Mouse (Mus musculus) megakaryocyte, embryonic 14.5 days (primary cell): ENCODE results near the gene Tbc1d22a. TPM values are rescaled to one million over a fixed set of nuclear protein-coding genes. Genes with fewer than 3 reads are reported as not detected.
A peak's percentile ranks its signal among the peaks of the same experiment; 100 is the strongest.

Experiments
- H3K27me3 ChIP-seq: replicated peaks from 2 replicates; pipeline ENCODE3; 2012; ENCODE audit warnings: inconsistent platforms
- H3K36me3 ChIP-seq: replicated peaks from 2 replicates; pipeline ENCODE3; 2012; ENCODE audit warnings: low read length, inconsistent platforms, mixed read lengths
- H3K4me1 ChIP-seq: 2 replicates; pipeline ENCODE4 v1.6.1; 2012; ENCODE audit warnings: inconsistent platforms
- H3K4me3 ChIP-seq: replicated peaks from 2 replicates; pipeline ENCODE3; 2012; ENCODE audit warnings: moderate library complexity, mild to moderate bottlenecking, inconsistent platforms
- H3K9me3 ChIP-seq: 2 replicates; pipeline ENCODE4 v1.6.1; 2012; ENCODE audit warnings: inconsistent platforms
- FLI1 ChIP-seq: IDR thresholded peaks from 2 replicates; pipeline ENCODE4 v1.6.1; 2012; ENCODE audit warnings: low read length, inconsistent platforms, mixed read lengths
- GATA1 ChIP-seq: IDR thresholded peaks from 3 replicates; pipeline ENCODE4 v1.6.1; 2012; ENCODE audit warnings: mixed read lengths, low read length, inconsistent platforms, borderline replicate concordance
- polyA plus RNA-seq: library from polyadenylated mRNA; stranded (reverse); fragments of >175 nt; gene quantifications from 2 replicates; pipeline ENCODE4 v1.2.3, GENCODE M21; 2012; ENCODE audit warnings: low replicate concordance; ENCODE audit not compliant: insufficient read depth

The Tbc1d22a gene
- polyA plus RNA-seq, 1 experiment = 16.7 TPM

DNA sequence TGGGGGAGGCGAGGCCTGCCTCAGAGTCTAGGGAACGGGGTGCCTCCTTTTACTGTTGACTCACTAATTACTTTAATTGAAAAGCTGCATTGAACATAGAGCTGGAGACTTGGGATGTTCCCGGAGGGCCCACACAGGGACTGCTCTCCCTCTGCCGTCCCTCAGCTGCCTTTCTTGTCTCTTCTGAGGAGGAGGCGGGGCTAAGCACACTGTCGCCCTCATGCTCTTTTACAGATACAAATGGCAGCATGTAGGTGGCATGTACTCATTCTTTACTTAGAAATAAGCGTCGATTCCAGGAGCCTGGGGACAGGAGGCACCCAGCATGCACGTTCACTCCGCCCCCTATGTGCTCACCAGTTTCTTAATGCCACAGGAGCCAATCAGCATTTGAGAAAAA, 39.2 kb downstream of the Tbc1d22a start:
- H3K27me3 ChIP-seq = no peaks in the 10 kb centered on the region
- H3K4me1 ChIP-seq = peaks cover 66% of the 10 kb centered on the region
- peaks cover 35% of the 10 kb centered on the region for H3K36me3 ChIP-seq
- no peak overlapping the region for H3K4me3 ChIP-seq
- H3K9me3 ChIP-seq = no peaks in the 10 kb centered on the region
- no peak for TF ChIP-seq FLI1
- no peak for TF ChIP-seq GATA1

DNA sequence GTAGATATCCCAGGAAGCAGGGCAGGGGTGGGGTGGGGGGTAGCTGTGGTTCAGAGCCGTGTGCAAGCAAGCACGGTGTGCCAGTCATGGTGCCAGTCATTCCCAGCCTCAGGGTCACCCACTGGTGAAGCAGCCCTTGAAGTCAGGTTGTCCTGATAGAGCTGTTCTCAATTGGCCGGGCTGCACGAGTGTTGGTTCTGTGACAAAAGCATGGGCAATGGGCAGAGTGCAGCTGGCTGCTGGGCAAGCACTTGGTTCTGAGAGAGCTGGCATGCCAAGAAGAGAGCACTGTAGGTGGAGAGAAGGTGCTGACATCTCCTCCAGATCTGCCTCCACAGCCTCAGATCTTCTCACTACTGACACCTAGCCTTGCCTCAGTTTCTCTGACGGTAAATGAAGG, 41.9 kb downstream of the Tbc1d22a start:
- no peaks in the 10 kb centered on the region for H3K27me3 ChIP-seq
- no peak for TF ChIP-seq GATA1
- no peak for TF ChIP-seq FLI1
- peaks cover 82% of the 10 kb centered on the region for H3K4me1 ChIP-seq
- no peak overlapping the region for H3K4me3 ChIP-seq
- H3K36me3 ChIP-seq = peaks cover 50% of the 10 kb centered on the region
- no peaks in the 10 kb centered on the region for H3K9me3 ChIP-seq

DNA sequence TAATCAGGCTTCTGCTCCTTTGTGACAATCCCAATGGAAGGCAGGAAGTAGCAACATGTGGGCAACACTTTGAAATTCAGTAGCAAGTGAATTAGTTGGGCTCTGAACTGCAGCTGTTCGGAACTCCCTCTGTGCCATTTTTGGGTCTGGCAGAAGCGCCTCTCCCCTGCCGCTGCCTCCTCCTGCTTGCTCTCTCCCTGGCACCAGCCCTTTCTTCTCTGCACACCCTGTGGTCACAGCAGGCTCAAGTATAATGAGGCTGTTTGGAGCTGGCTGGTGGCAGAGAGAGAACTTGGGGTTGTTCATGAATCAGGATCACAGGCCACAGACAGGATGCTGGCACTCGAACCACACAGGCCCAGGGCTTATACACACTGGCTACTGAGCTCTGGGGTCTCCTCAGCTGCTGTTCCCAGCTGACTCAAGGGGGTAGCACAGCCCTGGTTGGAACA, 42.5 kb downstream of the Tbc1d22a start:
- H3K4me1 ChIP-seq = peaks cover 82% of the 10 kb centered on the region
- peaks cover 50% of the 10 kb centered on the region for H3K36me3 ChIP-seq
- TF ChIP-seq GATA1 = no peak
- TF ChIP-seq FLI1 = no peak
- H3K9me3 ChIP-seq = no peaks in the 10 kb centered on the region
- H3K27me3 ChIP-seq = no peaks in the 10 kb centered on the region
- H3K4me3 ChIP-seq = no peak overlapping the region

DNA sequence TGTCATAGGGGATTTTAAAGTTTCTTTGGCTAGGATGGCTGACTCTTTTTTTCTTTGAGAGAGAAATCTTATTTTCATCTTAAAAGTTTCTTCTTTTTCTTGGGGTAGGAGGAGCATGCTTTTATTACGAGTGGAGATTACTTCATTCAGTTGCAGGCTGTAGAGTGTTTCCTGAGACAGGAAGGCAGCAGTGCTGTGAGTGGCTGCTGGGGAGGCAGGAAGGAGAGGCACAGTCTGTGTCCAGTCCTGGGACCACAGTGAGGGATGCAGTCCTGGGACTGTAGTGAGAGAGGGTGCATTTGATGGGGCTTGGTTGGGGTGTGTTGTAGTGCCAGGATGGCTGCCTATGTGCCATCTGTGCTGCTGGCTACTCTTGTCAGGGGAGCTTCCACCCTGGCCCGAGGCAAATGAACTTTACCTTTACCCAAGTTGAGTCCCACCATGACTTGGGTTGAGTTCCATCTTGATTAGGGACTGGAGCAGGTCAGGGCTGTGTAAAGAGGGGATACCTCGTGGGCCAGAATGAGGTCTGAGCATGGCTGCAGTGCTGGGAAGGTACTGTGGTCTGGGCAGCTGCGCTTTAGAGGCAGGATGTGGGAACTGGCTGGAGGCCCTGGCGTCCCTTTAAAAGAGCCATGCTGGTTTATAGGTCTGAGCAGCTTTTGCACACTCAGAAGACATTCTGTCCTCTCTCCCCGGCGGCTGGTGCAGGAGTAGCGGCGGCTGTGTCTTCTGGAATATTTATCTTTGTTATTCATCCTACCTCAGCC, 43.8 kb downstream of the Tbc1d22a start:
- peaks cover 46% of the 10 kb centered on the region for H3K36me3 ChIP-seq

DNA sequence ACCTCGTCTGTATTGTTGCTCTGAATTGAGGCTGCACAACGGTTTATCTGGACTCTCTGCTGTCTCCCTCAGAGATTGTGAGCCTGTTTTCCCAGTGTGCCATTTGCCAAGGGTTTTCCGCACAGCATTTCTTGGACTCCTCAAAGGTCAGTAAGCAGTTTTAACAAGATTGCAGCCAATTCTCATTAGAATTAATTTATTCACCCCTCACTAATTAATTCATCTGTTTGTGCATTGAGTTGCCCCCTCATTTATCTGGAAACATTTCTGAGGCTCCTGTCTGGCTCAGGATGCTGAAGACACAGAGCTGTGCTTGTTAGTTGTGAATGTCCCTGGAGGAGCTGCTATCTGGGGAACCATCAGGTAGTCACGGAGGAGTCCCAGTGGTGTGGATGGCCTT, 45.0 kb downstream of the Tbc1d22a start:
- H3K4me1 ChIP-seq = peaks cover 73% of the 10 kb centered on the region
- H3K4me3 ChIP-seq = no peak overlapping the region
- H3K36me3 ChIP-seq = peaks cover 43% of the 10 kb centered on the region
- TF ChIP-seq FLI1 (no peak), GATA1 (no peak)
- no peaks in the 10 kb centered on the region for H3K9me3 ChIP-seq
- H3K27me3 ChIP-seq = no peaks in the 10 kb centered on the region

More for the DNA sequence above, 43.8 kb downstream of the Tbc1d22a start:
- Histone ChIP-seq H3K9me3 (no peaks in the 10 kb centered on the region), H3K4me1 (peaks cover 73% of the 10 kb centered on the region), H3K27me3 (no peaks in the 10 kb centered on the region), H3K4me3 (peak overlapping the region; percentile 80)
- TF ChIP-seq FLI1 = no peak
- no peak for TF ChIP-seq GATA1

DNA sequence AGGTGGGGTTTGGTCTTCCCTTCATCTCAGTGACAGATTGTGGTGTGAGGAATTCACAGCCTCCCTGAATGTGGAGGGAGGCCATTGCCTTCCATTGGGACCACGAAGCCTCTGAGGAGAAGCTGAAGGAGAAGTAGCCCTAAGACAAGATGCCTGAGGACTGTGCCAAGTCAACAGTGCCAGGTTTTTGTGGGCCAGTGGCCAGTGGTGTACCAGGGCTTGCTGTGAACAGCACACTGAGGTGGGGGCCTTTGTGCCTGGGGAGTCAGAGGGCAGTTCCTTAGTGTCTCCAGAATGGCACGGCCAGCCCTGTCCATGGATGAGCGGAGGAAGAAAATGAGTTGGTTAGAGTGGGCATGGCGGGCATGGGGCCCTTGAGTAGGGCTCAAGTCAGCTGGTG, 45.9 kb downstream of the Tbc1d22a start:
- Histone ChIP-seq H3K27me3 (no peaks in the 10 kb centered on the region), H3K4me3 (no peak overlapping the region), H3K9me3 (no peaks in the 10 kb centered on the region), H3K36me3 (peaks cover 40% of the 10 kb centered on the region), H3K4me1 (peaks cover 71% of the 10 kb centered on the region)
- TF ChIP-seq FLI1 = no peak
- TF ChIP-seq GATA1 = no peak

DNA sequence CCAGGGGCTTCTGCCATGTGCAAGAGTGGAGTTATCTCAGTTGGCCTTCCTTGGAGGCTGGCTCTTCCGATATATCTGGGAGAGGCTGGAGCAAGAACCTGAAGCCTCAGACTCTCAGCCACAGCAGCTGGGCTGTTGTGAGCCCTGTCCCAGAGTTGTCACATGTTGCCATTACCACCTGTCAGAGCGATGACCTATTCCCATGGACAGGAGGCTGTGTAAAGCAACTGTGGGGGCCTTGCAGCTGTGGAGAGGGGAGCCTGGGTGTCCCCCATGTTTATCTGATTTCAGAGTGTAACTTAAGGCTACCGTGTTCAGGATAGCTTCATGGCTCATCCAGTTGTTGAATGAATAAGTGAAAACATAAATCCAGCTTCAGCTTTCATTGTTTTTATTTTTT, 50.1 kb downstream of the Tbc1d22a start:
- Histone ChIP-seq H3K36me3 (peaks cover 44% of the 10 kb centered on the region), H3K4me1 (peaks cover 55% of the 10 kb centered on the region), H3K27me3 (no peaks in the 10 kb centered on the region), H3K4me3 (no peak overlapping the region), H3K9me3 (no peaks in the 10 kb centered on the region)
- TF ChIP-seq FLI1 = no peak
- no peak for TF ChIP-seq GATA1

DNA sequence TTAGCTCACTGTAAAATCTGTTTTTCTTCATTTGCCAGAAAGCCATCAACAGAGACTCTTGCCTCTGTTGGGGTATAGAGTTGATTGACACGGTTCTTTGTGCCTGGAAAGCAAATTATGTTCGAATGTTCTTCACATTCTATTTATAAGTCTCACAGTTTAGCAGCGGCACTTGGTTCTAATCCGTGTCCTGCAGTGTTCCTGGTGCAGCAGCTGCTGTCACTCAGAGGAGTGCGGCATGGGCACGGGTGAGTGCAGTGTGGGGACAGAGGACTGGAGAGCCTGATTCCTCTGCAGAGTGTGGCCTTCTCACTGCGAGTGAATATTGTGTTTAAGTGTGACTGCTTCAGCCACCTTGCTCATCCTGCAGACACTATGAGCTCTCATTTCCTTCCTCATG, 50.5 kb downstream of the Tbc1d22a start:
- no peaks in the 10 kb centered on the region for H3K27me3 ChIP-seq

DNA sequence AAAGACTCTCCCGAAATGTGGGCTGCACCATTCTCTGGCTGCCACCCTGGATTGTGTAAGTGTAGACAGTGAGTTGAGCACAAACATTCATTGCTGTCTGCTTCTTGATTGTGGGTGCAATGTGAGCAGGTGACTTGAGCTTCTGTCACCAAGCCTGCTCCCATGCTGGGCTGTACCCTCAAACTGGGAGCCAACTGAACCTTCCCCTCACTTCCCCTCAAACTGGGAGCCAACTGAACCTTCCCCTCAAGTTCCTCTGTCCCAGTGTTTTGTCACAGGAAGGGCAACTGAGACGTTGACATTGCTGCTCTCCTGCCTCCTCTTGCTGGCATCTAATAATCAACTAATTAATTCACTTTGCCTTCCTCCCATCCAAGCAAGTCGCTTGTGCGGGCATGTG, 52.7 kb downstream of the Tbc1d22a start:
- Histone ChIP-seq H3K4me1 (peaks cover 29% of the 10 kb centered on the region), H3K4me3 (no peak overlapping the region), H3K27me3 (no peaks in the 10 kb centered on the region), H3K36me3 (peaks cover 32% of the 10 kb centered on the region), H3K9me3 (0 out of 2 replicates have a peak, but pooled peaks cover 3% of the 10 kb centered on the region)
- no peak for TF ChIP-seq GATA1
- no peak for TF ChIP-seq FLI1

More for the DNA sequence above, 50.5 kb downstream of the Tbc1d22a start:
- TF ChIP-seq FLI1 (no peak), GATA1 (no peak)
- Histone ChIP-seq H3K9me3 (0 out of 2 replicates have a peak, but pooled peaks cover under 1% of the 10 kb centered on the region), H3K4me1 (peaks cover 51% of the 10 kb centered on the region), H3K36me3 (peaks cover 40% of the 10 kb centered on the region), H3K4me3 (no peak overlapping the region)

DNA sequence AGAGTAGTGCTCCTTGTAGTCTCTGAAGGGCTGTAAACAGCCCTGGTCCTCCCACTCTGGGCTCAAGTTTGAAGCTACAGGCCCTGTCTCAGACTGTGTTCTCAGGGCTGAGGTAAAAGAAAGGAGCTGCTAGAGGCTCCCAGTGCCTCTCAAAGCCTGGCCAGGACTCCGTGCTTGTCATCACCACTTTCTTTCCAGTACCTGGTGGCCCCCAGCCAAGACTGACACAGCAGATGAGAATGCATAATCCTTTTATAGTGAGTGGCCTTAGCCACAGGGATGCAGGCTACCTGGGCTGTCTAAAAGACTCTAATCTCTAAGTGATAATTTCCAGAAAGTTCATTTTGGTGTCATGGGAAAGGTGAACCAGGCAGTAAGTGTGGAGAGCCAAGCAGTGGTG, 54.3 kb downstream of the Tbc1d22a start:
- 0 out of 2 replicates have a peak, but pooled peaks cover 3% of the 10 kb centered on the region for H3K9me3 ChIP-seq
- H3K4me1 ChIP-seq = peaks cover 33% of the 10 kb centered on the region
- H3K36me3 ChIP-seq = peaks cover 30% of the 10 kb centered on the region
- H3K27me3 ChIP-seq = no peaks in the 10 kb centered on the region
- TF ChIP-seq GATA1 = no peak
- no peak for TF ChIP-seq FLI1
- H3K4me3 ChIP-seq = no peak overlapping the region
